Mouse (Mus musculus) myocyte (in vitro differentiated cells): Measurements from ENCODE around the gene Prr23a3. TPM values are rescaled to one million over a fixed set of nuclear protein-coding genes. Genes with fewer than 3 reads are reported as not detected.

Source experiments
- H3K27me3 ChIP-seq: one replicate; pipeline ENCODE4 v1.6.1; 2011; ENCODE audit not compliant: control insufficient read depth, insufficient read depth, insufficient read length
- H3K36me3 ChIP-seq: one replicate; pipeline ENCODE4 v1.6.1; 2011; ENCODE audit not compliant: control insufficient read depth, insufficient read depth
- H3K4me2 ChIP-seq: one replicate; pipeline ENCODE4 v1.6.1; 2011; ENCODE audit warnings: low read depth, control low read depth
- H3K4me3 ChIP-seq: one replicate; pipeline ENCODE4 v1.5.1; 2011; ENCODE audit warnings: mild to moderate bottlenecking, control low read depth, moderate library complexity
- H3K79me2 ChIP-seq: one replicate; pipeline ENCODE4 v1.6.1; 2011; ENCODE audit not compliant: control insufficient read depth, insufficient read depth
- H3ac ChIP-seq: one replicate; pipeline ENCODE4 v1.6.1; 2011; ENCODE audit not compliant: control insufficient read depth, insufficient read length
- CEBPB ChIP-seq: IDR thresholded peaks from 2 replicates; pipeline ENCODE4 v1.6.1; 2011; ENCODE audit warnings: mild to moderate bottlenecking, moderate library complexity; ENCODE audit not compliant: poor library complexity, insufficient read depth, severe bottlenecking
- E2F4 ChIP-seq: IDR thresholded peaks from one replicate; pipeline ENCODE4 v1.6.1; 2011; ENCODE audit warnings: mild to moderate bottlenecking, control low read depth, moderate library complexity; ENCODE audit not compliant: insufficient read depth
- MAX ChIP-seq: IDR thresholded peaks from one replicate; pipeline ENCODE4 v1.6.1; 2011; ENCODE audit warnings: low read depth, mild to moderate bottlenecking, control low read depth
- MYOD1 ChIP-seq, 3 experiments: IDR thresholded peaks; one replicate each; pipeline ENCODE4 v1.6.1; 2011; ENCODE audit warnings: control low read depth in 2 of 3, low read depth in 2 of 3, mild to moderate bottlenecking in 2 of 3, moderate library complexity in 1 of 3; ENCODE audit not compliant: insufficient read length in 2 of 3, control insufficient read depth in 1 of 3
- MYOG ChIP-seq, 3 experiments: IDR thresholded peaks; one replicate each; pipeline ENCODE4 v1.6.1; 2011; ENCODE audit warnings: control low read depth in 2 of 3, low read depth in 2 of 3, mild to moderate bottlenecking in 2 of 3; ENCODE audit not compliant: insufficient read length in 2 of 3, control insufficient read depth in 1 of 3, insufficient read depth in 1 of 3
- POLR2A ChIP-seq: IDR thresholded peaks from one replicate; pipeline ENCODE4 v1.6.1; 2011; ENCODE audit warnings: low read depth, mild to moderate bottlenecking, control low read depth, moderate library complexity; ENCODE audit not compliant: insufficient read length
- POLR2AphosphoS2 ChIP-seq: IDR thresholded peaks from one replicate; pipeline ENCODE4 v1.6.1; 2011; ENCODE audit warnings: low read depth, control low read depth; ENCODE audit not compliant: insufficient read length
- REST ChIP-seq: IDR thresholded peaks from one replicate; pipeline ENCODE4 v1.6.1; 2011; ENCODE audit warnings: mild to moderate bottlenecking, control low read depth, moderate library complexity; ENCODE audit not compliant: insufficient read depth, insufficient read length
- SRF ChIP-seq: IDR thresholded peaks from one replicate; pipeline ENCODE4 v1.6.1; 2011; ENCODE audit warnings: low read depth; ENCODE audit not compliant: control insufficient read depth, insufficient read length
- TCF12 ChIP-seq: IDR thresholded peaks from one replicate; pipeline ENCODE4 v1.6.1; 2011; ENCODE audit warnings: mild to moderate bottlenecking, control low read depth; ENCODE audit not compliant: poor library complexity, insufficient read depth, severe bottlenecking
- TCF3 ChIP-seq: IDR thresholded peaks from one replicate; pipeline ENCODE4 v1.6.1; 2011; ENCODE audit warnings: low read depth, control low read depth; ENCODE audit not compliant: insufficient read length
- USF1 ChIP-seq: IDR thresholded peaks from one replicate; pipeline ENCODE4 v1.6.1; 2011; ENCODE audit warnings: low read depth, mild to moderate bottlenecking, control low read depth, moderate library complexity
- polyA plus RNA-seq: library from polyadenylated mRNA; unstranded; fragments of >200 nt; fragmentation: generic; extraction: Trizol; gene quantifications from one replicate; pipeline ENCODE4 v1.2.1, GENCODE M21; 2012; ENCODE audit warnings: missing spikeins

The Prr23a3 gene
- polyA plus RNA-seq = not detected

GRCm38 (mm10) chr9:98864571-98864970, at the start of gene Prr23a3:
Prr23a3 (plus strand) TSS chr9:98864767.
- Histone ChIP-seq H3K4me3 (no peak within 1 kb of the TSS), H3K4me2 (no peak within 1 kb of the TSS), H3K27me3 (no peaks in the 10 kb centered on the region), H3K79me2 (no peaks in the 10 kb centered on the region), H3ac (no peak within 1 kb of the TSS), H3K36me3 (no peaks in the 10 kb centered on the region)
- TF ChIP-seq SRF = no peak
- no peak for TF ChIP-seq TCF12
- no peak for TF ChIP-seq TCF3

GRCm38 (mm10) chr9:98816066-98816465, 48.5 kb upstream of the Prr23a3 start:
- no peak overlapping the region for H3K4me3 ChIP-seq
- TF ChIP-seq POLR2AphosphoS2 = no peak
- TF ChIP-seq SRF = no peak
- no peak for TF ChIP-seq REST
- TF ChIP-seq USF1 = no peak
- TF ChIP-seq MAX = no peak
- TF ChIP-seq POLR2A = no peak
- no peak for TF ChIP-seq CEBPB
- no peak overlapping the region for H3ac ChIP-seq
- no peaks in the 10 kb centered on the region for H3K36me3 ChIP-seq
- no peak overlapping the region for H3K4me2 ChIP-seq
- no peaks in the 10 kb centered on the region for H3K79me2 ChIP-seq
- H3K27me3 ChIP-seq = no peaks in the 10 kb centered on the region

GRCm38 (mm10) chr9:98817592-98817991, 47.0 kb upstream of the Prr23a3 start:
- Histone ChIP-seq H3ac (no peak overlapping the region), H3K4me2 (no peak overlapping the region), H3K36me3 (no peaks in the 10 kb centered on the region), H3K79me2 (no peaks in the 10 kb centered on the region), H3K4me3 (no peak overlapping the region), H3K27me3 (no peaks in the 10 kb centered on the region)
- TF ChIP-seq REST = no peak

- Histone ChIP-seq H3K79me2 (no peaks in the 10 kb centered on the region), H3K4me2 (no peak overlapping the region), H3ac (no peak overlapping the region), H3K36me3 (no peaks in the 10 kb centered on the region), H3K27me3 (no peaks in the 10 kb centered on the region), H3K4me3 (no peak overlapping the region)
- TF ChIP-seq MYOG (IDR thresholded peaks at IDR 0.05; ENCODE audit: control insufficient read depth in 1 of 3, insufficient read depth in 1 of 3, insufficient read length in 2 of 3, low read depth in 2 of 3) = no peak
- no peak for TF ChIP-seq CEBPB
Measured at GRCm38 (mm10) chr9:98818971-98819370, 45.6 kb upstream of the Prr23a3 start.

- TF ChIP-seq TCF3 (no peak), MYOG (IDR thresholded peaks at IDR 0.05; ENCODE audit: control insufficient read depth in 1 of 3, insufficient read depth in 1 of 3, insufficient read length in 2 of 3, low read depth in 2 of 3) (no peak), TCF12 (no peak), MAX (no peak), CEBPB (no peak), E2F4 (no peak), MYOD1 (IDR thresholded peaks at IDR 0.05; ENCODE audit: control insufficient read depth in 1 of 3, insufficient read length in 2 of 3, low read depth in 2 of 3) (no peak), POLR2AphosphoS2 (no peak), REST (no peak), POLR2A (no peak), SRF (no peak), USF1 (no peak)
- H3K27me3 ChIP-seq = no peaks in the 10 kb centered on the region
- no peak overlapping the region for H3K4me2 ChIP-seq
Measured at GRCm38 (mm10) chr9:98819481-98819880, 45.1 kb upstream of the Prr23a3 start.

GRCm38 (mm10) chr9:98820461-98820860, 44.1 kb upstream of the Prr23a3 start:
- TF ChIP-seq TCF12 (no peak), CEBPB (no peak), POLR2AphosphoS2 (no peak), MYOG (IDR thresholded peaks at IDR 0.05; ENCODE audit: control insufficient read depth in 1 of 3, insufficient read depth in 1 of 3, insufficient read length in 2 of 3, low read depth in 2 of 3) (no peak), SRF (no peak)
- Histone ChIP-seq H3K4me3 (no peak overlapping the region), H3K79me2 (no peaks in the 10 kb centered on the region), H3K27me3 (no peaks in the 10 kb centered on the region), H3K4me2 (no peak overlapping the region), H3ac (no peak overlapping the region), H3K36me3 (no peaks in the 10 kb centered on the region)

More at GRCm38 (mm10) chr9:98819481-98819880, 45.1 kb upstream of the Prr23a3 start:
- no peak overlapping the region for H3K4me3 ChIP-seq
- no peaks in the 10 kb centered on the region for H3K36me3 ChIP-seq
- no peaks in the 10 kb centered on the region for H3K79me2 ChIP-seq
- H3ac ChIP-seq = no peak overlapping the region
